Mouse (Mus musculus): ENCODE measurements at regions not wholly inside any gene's neighbourhood (a gene's known extent, or its start where the extent isn't known, plus 50 kb on each side); places are given as distances from the start of the nearest gene placed in this dataset.
A peak's percentile ranks its signal among the peaks of the same experiment; 100 is the strongest.

DNA sequence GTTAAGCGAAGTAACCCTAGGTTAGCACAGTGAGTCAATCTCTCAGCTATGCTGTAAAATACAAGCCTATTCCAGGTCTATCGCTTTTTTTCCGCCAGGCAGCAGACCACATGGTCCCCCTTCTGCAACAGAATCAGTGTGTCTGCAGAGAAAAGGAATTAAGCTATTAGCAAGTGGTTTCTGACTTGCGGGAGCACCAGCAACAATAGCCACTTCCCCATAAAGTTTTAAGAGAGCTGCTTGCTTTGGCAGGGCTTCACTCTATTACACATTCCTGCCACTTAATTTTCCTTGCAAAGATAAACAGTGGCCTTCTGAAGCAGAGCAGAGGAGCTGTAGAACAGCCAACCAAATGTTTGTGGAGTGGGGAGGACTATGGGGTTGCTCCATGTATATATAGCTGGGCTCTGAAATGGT is 59.8 kb upstream of the Osmr start:
- no peak for DNase-seq (ENCODE audit: low spot score in 2 of 2)

DNA sequence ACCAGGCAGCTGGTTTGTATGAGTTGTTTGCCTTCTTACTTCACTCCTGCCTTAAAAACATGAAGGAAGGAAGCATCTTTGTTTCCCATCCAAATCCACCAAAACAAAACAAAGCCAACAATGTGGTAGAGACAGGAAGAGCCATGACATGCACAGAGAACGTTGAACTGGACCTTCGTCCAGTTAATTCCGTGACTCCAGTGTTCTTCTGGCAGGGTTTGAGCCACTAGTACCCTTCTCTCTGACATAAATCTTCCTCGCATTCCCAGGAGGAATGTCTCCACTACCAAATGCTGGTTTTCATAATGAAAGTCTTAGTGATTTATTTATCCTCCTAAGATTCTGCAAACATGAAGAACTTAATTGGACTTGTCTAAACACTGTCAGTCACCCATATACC is 66.7 kb upstream of the Osmr start:
- DNase-seq (ENCODE audit: low spot score in 2 of 2), result no peak

DNA sequence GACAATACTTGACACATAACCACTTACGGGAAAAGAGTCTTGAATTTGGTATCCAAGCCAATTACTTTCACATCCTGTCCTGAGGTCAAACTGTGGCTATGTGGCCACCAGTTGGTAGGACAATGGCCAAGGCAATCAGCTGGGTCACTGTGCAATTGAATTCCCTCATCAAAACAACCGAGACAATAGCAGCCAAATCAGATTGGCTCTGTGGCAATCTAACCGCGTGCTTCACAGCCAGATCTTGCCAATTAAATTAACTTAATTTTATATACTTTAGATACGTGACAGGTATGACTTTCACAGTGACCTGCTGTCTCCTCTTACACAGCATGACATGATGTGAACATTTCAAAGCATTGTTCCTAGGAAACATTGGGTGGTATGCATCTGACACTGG is 74.5 kb upstream of the Osmr start:
- no peak for DNase-seq (ENCODE audit: low spot score in 2 of 2)

DNA sequence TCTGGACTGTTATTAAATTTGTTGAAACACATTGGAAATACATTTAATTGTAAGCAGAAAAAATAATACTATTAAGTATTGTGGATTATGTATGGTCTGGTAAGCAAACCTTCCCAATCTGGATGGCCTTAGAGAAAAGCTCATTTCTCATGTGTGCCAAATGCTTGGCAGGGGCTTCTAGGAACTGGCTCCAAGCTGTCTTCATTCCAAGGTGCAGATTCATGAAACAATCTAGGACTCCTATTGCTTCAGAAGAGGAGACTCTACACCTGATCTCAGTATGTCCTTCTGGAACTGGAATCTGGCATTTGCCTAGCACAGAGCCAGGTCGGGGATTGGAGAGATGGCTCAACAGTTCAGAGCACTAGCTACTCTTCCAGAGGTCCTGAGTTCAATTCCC is 74.9 kb upstream of the Osmr start:
- DNase-seq (ENCODE audit: low spot score in 2 of 2), result no peak

DNA sequence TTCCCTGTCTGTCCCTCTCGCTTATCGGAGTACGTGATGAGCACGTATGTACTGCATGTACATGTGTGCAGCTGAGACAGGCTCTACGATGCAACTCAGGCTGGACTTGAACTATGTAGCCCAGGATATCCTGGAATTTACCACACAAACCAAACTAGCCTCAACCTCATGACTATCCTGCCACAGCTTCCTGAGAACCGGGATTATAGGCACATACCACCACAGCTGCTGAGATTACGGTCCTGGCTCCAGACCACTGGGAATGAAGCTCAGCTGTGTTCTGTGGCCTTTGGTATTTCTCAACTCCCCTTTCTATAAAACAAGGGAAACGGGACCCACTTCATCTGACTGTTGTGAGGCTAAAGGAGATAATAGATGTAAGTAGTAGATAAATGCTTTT is 75.7 kb upstream of the Osmr start:
- no peak for DNase-seq (ENCODE audit: low spot score in 2 of 2)

DNA sequence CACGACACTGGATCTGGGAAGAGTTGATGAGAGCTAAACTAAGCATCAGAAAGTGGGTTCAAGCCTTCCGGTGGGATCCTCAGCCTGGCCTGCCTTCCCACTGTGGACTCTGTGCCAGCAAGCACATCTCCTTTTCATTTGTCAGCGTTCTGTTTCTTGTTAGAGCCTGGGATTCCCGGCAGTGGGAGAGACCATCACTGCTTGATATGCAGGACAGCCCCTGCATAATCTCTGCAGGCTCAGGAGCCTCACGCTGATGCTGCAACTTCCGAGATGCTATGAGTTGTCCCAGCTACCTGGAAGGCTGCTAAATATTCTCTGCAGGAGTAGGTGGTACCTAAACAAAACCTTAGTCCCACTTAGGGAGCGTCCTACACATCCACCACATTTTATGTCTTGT is 78.8 kb upstream of the Osmr start:
- DNase-seq (ENCODE audit: low spot score in 2 of 2), result peak in 1 of 2 experiments; percentile 38

DNA sequence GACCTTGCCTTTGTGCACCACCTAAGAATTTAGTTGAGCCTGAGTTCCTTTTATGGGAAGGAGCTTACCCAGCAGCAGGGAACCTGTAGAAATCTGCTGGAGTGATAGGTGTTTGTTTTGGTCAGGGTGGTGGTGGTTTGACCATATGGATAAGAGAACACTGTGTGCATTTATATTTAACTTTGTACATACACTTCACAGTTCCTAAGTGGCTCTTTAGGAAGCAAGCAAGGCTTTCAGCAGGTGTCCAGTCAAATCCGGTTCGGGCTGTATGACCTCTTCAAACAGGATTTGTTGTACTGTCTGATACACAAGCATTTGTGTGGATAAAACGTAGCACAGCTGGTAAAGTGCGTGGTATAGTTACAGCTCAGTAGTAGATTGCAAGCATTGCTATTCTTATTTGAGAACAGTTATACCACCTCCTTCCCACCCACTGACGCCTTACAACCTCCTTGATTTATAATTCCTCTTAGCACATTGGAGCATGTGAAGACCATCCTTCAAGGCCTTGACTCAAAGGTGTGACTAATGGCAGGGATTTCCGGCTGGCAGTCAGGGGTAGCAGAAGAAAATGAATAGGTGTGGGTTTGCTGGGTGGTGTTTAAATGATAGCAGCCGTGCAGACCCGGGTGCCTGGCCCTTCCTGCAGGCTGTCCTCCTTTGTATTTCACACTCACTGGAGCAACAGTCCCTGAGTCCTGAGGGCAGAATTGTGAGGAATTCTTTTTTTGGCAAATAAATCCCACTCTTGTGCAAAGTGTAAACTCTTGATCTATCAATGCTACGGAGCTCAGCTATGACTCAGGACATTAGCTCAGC is 79.4 kb upstream of the Osmr start:
- DNase-seq (ENCODE audit: low spot score in 2 of 2), result peak; percentile 12 to 34

DNA sequence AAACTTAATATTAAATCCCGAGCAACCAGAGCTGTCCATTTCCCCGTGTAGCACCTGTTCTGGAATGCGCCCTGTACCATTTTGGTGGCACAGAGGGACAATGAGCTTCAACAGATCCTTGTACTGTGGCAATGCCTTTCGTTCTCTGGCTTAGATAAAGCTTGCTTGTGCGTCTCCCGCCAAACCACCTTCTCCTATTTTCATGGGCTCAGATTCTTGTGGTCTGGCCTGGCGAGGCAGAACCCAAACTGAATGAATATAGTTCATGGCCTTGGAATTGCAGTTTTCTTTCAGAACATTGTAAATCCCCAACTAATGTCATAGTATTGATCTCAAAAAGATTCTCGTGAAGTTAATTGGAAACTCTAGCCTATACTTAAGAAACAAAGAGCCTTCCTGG is 85.1 kb upstream of the Osmr start:
- DNase-seq (ENCODE audit: low spot score in 2 of 2), result no peak

DNA sequence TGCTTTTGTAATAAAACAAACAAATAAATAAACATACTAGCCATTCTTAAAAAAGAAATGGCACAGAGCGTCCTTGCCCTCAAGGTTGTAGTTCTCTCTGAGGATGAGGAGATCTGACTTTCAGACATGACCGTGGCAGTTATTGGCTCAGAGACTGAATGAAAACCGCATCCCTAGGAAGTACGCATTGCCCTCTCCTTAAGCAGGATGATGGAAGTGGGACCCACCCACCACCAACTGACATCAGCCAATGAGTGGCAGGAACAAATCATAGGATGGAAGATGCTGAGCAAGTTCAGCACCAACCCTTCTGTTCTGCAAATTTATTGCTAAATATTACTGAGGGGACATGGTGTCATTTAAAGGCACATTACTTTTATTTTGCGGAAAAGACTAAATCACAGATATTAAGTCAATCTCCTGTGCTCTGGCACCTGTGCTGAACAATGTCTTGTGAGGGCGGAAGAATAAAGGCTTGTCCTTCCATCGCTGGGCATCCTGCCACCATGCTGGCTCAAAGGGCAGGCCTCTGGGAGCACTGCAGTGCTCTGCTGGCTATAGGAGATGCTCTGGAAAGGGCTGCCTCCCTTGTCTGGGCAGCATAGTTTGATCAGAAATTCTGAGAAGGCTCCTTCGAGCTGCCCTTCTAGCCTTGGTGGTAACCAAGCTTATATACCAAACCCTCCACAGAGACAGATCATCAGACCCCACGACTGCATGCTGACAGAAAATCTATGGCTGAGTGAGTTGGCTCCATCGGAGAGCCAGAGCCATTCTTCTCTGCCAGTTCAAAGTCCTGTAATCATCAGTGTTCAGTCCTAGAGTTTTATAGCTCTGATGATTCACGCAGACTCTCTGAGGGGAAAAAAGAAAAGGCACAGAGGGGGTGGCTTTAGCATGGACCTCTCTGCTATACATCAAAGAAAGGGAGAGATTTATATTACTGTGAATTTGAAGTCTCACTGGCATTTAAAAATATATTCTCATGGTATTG is 86.3 kb upstream of the Osmr start:
- DNase-seq (ENCODE audit: low spot score in 2 of 2), result no peak

DNA sequence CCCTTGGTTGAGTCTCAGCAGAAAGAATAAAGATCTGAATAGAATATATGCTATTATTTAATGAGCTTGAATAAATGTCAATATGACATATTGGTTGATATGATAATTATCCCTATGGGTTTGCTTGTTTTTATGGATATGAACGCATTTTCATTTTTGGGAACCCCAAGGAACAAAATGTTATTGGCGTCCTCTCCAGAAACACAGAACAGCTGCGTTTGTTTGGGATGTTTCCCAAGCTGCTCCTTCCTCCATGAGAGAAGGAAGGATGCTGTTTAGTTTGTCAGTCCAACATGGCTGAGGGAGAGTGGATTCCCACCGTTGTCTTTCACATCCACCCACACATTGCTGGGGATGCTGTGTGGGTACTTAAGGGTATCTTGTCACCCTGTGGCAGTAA is 89.9 kb upstream of the Osmr start:
- DNase-seq (ENCODE audit: low spot score in 2 of 2), result no peak

DNA sequence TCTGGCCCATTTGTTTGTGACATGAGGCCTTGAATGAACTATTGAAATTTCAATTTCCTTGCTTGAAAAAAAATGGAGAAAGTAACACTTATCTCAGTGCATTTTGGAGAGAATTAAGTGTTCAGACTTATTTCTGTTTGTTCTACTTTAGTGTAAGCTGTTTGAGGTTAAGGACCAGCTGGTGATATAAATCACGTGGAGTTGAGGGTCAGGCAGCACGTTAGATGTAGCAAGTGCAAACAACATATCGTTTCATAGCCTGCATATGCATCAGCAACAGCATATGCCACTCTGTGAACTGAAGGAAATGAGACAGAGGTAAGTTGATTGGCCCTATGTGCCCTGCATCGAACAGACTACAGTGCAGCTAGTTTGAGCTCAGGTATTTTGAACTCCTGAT is 90.7 kb upstream of the Osmr start:
- no peak for DNase-seq (ENCODE audit: low spot score in 2 of 2)

DNA sequence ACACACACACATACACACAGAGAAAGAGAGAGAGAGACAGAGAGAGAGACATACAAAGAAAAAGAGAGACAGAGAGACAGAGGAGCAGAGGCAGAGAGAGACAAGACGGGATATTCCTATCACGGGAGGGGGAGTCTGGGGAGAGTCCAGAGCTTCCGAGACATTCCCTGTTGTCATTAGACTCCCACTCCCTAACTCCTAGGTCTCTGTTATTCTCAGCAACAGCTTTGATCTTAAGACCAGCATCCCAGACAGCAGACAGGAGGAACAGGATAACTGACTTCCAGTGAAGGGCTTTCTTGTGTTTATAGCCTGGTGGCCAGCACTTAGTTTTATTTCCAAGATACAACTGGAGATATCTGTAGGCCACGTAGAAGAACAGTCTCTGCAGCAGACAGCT is 99.6 kb upstream of the Osmr start:
- no peak for DNase-seq (ENCODE audit: low spot score in 2 of 2)

DNA sequence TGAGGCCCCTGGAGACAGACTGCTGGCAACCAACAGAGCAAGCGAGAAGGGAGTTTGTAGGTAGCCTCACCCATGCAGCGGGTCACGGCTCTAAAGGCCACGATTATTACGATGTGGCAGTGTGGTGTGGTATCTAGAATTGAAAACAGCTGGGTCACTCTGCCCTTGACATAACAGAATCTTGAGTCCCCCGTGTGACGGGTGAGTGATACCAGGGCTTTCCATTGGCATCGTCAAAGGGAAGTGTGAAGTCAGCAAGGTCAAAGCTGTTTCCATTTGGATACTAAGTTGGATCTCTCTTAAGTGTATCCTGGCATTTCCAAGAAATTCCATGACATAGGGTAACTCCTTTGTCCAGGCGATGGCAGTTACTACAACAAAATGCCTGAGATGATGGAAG is 106.7 kb upstream of the Osmr start:
- DNase-seq (ENCODE audit: low spot score in 2 of 2), result no peak

DNA sequence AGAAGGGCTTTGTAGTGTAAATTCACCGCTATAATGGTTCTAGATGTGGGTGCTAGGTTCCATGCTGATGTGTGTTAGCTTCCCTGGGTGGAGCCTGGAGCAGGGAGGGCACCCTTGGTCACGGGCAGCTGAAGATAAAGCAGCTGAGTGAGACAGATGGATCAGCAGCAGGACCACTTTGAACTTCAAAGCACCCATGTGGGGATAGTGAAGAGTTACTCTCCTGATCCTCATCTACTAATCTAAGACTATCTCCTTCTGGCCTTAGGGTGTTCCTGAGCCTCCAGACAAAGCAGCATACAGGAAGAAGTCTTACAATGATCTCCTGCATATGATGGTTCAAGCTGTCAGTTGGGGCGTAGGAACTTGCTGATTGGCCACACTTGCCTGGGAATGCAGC is 107.1 kb upstream of the Lifr start:
- no peak for DNase-seq (ENCODE audit: low spot score in 2 of 2)

DNA sequence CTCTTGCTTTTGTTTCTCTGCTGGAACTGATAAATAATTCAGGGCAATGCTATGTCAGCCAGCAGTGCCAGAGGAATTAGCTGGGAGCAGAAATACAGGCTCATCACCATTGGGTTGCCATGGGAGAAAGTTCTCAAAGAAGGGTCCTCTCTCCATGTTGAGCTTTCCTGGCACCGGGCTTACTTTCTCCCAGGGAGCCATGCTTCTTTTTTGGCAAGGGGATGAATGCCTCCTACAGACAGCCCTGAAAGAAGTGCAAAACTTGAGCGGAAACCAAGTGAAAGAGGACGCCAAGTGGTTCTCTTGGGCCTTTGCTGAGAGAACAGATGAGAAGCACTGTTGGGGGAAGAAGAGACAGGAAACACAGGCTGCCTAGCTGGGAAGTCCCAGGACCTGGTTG is 102.2 kb upstream of the Lifr start:
- peak; percentile 57 to 74 for DNase-seq (ENCODE audit: low spot score in 2 of 2)

DNA sequence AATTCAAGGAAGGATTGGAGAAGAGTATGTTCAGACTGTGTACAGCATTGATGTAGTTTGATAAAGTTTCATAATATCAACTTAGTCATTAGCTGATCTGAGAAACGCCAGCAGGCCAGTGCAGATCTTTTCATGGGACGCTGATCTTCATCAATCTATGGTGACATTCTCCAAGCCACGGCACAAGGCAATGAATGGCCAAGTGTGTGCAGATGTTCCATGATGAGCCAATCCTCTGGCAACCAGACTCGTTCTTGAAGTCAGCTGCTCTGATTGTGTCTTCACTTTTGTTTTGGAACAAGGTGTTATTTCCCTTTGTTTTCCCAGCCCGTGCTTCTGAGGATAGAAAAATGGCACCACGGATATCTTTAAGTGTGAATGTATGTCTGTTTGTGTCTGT is 101.3 kb upstream of the Lifr start:
- no peak for DNase-seq (ENCODE audit: low spot score in 2 of 2)

DNA sequence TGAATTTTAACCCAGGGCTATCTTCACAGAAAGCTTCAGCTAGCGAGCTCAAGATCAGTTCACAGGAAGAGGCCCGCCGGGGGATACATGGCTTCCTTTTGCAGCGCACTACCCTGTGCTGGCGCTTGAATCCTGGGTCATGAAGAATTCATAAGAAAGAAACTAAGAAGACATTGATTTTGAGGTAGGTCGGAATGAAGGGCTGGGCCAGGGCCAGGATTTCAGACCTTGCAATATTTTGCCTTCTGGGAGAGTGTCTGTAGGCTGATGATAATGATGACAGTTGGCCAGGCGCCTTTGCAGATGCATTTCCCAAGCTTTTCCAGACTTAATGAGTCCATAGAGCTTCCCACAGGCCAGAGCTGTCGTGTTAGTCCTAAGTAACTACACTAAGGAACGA is 97.2 kb upstream of the Lifr start:
- DNase-seq (ENCODE audit: low spot score in 2 of 2), result no peak

DNA sequence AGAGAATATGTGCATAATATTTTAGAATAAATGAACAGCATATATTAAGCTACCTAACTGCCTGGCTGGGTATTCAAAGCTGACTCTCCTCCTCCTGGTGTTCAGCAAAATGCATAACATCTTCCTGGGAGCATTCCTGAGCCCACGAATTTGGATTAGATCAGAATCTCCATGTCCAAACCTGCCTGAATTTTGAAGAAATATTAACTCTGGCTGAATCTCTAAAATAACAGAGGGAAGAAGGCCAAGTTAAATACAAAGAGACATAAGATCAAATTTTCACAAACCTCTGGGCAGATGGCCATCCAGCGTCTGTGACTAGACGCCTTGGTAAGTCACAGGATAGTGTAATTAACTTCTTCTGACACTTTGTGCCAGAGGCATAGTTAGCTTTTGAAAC is 95.2 kb upstream of the Lifr start:
- no peak for DNase-seq (ENCODE audit: low spot score in 2 of 2)

DNA sequence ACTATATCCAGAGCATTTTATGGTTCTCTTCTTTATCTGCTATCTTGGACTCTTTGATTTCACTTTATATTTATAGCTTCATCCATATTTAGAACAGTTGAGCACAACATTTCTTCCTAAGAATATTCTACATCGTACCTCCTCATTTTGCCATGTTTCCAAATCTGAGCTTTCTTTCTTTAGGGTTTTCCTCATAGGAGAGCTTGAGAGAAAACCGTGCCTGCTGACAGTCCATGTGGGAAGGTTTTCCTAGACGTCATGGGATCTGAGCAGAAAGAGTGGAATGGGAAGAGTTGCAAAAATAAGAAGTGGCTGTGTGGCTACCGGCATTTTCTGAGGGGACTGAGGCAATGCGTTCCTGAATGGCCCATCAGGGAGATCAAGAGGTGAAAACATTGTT is 92.5 kb upstream of the Lifr start:
- peak in 1 of 2 experiments; percentile 14 for DNase-seq (ENCODE audit: low spot score in 2 of 2)

DNA sequence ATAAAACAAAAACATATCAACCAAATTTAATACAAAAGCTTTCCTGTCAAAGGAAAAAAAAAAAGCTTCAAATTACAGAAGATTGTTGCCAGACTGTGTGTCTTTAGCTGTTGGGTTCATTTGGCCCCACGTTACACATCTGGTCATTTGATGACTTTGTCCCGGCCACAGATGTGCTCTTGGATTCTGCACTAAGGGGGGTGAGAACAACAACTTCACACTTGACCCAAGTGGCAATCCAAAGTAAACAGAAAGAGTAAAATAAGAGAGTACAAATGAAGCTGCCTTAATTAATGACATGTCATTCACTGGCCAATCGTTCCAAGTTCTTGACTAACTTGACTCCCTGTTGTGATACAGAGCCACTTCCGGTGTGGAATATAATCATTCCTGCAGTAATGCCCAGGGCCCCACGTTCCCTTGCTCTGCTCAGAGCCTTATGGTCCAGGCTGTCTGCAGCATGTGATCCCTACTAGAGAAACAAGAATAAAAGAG is 91.8 kb upstream of the Lifr start:
- DNase-seq (ENCODE audit: low spot score in 2 of 2), result no peak

DNA sequence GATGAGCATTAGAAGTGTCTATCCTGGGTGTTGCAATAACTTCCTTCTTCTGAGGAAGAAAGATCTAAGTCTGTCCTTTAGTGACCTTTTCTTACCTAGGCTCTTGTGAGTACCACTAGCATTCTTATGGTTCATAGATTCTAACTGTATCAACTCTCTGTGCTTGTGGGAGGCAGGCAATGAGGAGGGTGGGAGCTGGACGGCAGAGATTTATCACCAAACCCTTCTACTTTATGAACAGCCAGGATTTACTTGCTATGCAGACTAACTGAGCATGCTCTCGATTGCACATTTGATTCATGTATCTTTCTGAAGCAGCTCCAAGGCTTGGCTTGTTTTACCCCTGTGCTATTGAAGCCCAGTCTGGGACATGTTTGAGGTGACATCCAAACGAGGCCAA is 90.7 kb upstream of the Lifr start:
- DNase-seq (ENCODE audit: low spot score in 2 of 2), result no peak

DNA sequence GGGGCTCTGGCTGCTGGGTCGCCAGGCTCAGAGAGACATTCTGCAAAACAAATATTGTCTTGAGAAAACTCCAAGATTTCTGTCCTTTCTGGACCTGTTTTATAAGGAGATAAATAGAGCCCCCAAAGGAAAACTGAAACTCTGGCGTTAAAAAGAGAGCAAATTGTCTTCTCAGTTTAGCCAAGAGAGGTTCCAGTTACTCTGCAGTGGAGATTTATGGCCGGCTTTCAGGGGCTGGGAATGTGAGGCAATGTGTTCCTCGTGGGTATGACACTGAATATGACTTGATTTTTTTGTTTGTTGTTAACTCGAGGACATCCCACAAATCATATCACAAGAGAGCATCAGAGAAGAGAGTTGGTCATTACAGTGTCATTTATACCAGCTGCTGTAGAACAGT is 88.2 kb upstream of the Lifr start:
- no peak for DNase-seq (ENCODE audit: low spot score in 2 of 2)

DNA sequence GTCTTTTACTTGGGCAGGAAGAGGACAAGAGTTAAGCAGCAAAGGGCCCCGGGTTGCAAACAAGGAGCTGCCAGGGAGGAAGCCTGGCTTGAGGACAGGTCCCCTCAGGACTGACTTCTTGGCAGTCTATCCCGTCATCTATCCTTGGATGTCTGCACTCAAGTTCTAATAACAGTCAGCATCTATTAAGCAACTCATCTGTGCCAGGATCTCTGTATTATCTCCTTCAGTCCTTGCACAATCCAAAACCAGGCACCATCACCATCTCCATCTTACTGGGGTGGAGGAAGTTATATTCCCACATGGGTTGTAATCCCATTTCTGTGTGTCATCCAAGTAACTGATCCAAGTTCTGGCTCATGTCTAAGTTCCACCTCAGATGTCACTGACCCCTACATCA is 87.1 kb upstream of the Lifr start:
- DNase-seq (ENCODE audit: low spot score in 2 of 2), result no peak
